Mouse (Mus musculus): ENCODE results near the gene Fer1l5.

Gene Fer1l5

DNA sequence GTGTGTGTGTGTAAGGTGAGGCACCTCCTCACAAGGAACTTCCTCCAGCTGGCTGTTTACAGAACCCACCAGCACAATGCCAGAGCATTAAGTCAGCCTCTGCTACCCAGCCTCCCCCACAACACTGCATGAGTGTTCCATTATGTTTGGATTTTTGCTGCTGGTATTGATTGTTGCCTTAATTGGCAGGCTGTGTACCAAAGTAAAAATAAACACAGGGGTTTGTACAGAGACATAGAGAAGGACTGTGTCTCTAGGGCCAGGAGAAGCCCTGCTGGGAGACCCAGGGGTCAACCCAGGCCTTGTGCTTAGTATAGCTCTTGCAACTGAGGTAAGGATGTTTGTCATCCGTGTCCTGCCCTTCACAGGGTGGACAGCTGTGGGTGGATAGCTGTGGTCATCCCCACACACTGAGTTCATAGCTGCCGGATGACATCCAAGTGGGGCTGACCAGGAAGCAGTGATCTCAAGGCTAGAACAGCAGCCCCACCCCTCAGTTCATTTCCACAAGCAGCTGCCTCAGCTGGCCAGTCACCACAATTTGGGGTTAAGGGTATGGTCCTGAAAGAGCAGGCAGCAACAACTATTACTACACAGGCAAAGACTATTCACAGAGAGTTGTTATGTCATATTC is 97.8 kb downstream of the Fer1l5 start:
- in situ Hi-C loops (cut with MboI; ENCODE audit: unreplicated experiment in 2 of 2), result loop anchor here (5.0 to 10.0 kb wide), 3 partner anchors 103 to 405 kb away; partner anchors contain the start of genes Kansl3 (in 2 of the 2) and Hs6st1 (in 1 of the 2)

- in situ Hi-C loops (cut with MboI; ENCODE audit: unreplicated experiment in 2 of 2), result loop anchor here (5.0 to 10.0 kb wide), 3 partner anchors 104 to 407 kb away; partner anchors contain the start of genes Kansl3 (in 2 of the 2) and Hs6st1 (in 1 of the 2)
These were observed 99.4 kb downstream of the Fer1l5 start, which contains the start of gene Cnnm4 for GRCm38 (mm10) chr1:36471181-36472105. Gene Cnnm4 (plus strand): TSS chr1:36471620.

All from v-Abl transformed pro-B cells (cell line).